Mouse (Mus musculus) kidney, embryonic 14.5 days (tissue): Measurements from ENCODE around the gene Pitpnc1. TPM values are rescaled to one million over a fixed set of nuclear protein-coding genes. Genes with fewer than 3 reads are reported as not detected.

Source experiments
- ATAC-seq: fragments of 200-750 bp; cut with Nextera tagmentation; 2 replicates; pipeline ENCODE4 v1.8.0; 2017; ENCODE audit warnings: moderate number of reproducible peaks, mild to moderate bottlenecking, moderate TSS enrichment, moderate library complexity; ENCODE audit not compliant: low FRiP score, low TSS enrichment
- H3K27ac ChIP-seq: fragments of 300-500 bp; sonication (generic); 2 replicates; pipeline ENCODE4 v1.5.1; 2014; ENCODE audit warnings: low read depth, mild to moderate bottlenecking, low read length, moderate library complexity, mixed read lengths
- H3K27me3 ChIP-seq: fragments of 300-500 bp; sonication (generic); 2 replicates; pipeline ENCODE4 v1.6.1; 2014; ENCODE audit warnings: mild to moderate bottlenecking, low read length; ENCODE audit not compliant: control insufficient read depth, insufficient read depth
- H3K36me3 ChIP-seq: fragments of 300-500 bp; sonication (generic); 2 replicates; pipeline ENCODE4 v1.6.1; 2014; ENCODE audit warnings: low read length, mixed read lengths; ENCODE audit not compliant: control insufficient read depth, insufficient read depth
- H3K4me1 ChIP-seq: fragments of 300-500 bp; sonication (generic); 2 replicates; pipeline ENCODE4 v1.6.1; 2014; ENCODE audit warnings: low read length, mixed read lengths; ENCODE audit not compliant: control insufficient read depth, insufficient read depth
- H3K4me2 ChIP-seq: fragments of 300-500 bp; sonication (generic); replicated peaks from 2 replicates; pipeline ENCODE4 v1.6.1; 2014; ENCODE audit warnings: low read depth, mild to moderate bottlenecking, low read length
- H3K4me3 ChIP-seq: fragments of 300-500 bp; sonication (generic); 2 replicates; pipeline ENCODE4 v1.5.1; 2014; ENCODE audit warnings: mild to moderate bottlenecking, low read length
- H3K9ac ChIP-seq: fragments of 300-500 bp; sonication (generic); 2 replicates; pipeline ENCODE4 v1.6.1; 2014; ENCODE audit warnings: low read depth, mild to moderate bottlenecking, low read length, moderate library complexity
- H3K9me3 ChIP-seq: fragments of 300-500 bp; sonication (generic); 2 replicates; pipeline ENCODE4 v1.6.1; 2016; ENCODE audit warnings: low read length; ENCODE audit not compliant: control insufficient read depth
- WGBS: fragments of 180-500 bp; shearing (Covaris S2); extraction: QIAGEN DNeasy Blood & Tissue Kit; methylation state at CpG from one replicate; pipeline ENCODE4 v1.1.7; 2014; 5-methylcytosine and 5-hydroxymethylcytosine counted together
- polyA plus RNA-seq: library from polyadenylated mRNA; unstranded; fragments of >200 nt; fragmentation: Nextera tagmentation; extraction: Ambion mirVana; gene quantifications from 2 replicates; pipeline ENCODE4 v1.2.1, GENCODE M21; 2014

The Pitpnc1 gene
- polyA plus RNA-seq, 1 experiment from 2014 or later: 19.4 TPM

GRCm38 (mm10) chr11:107287215-107288185 is 183.0 kb downstream of the Pitpnc1 start:
- no peaks in the 10 kb centered on the region for H3K36me3 ChIP-seq
- H3K4me2 ChIP-seq: no peak overlapping the region
- peaks cover 5% of the 10 kb centered on the region; the same call in 1 of the 2 replicates for H3K9me3 ChIP-seq
- no peak for ATAC-seq
- WGBS: 85% methylated on average over 11 of the region's 11 CpGs
- H3K4me3 ChIP-seq: no peak overlapping the region
- no peak overlapping the region for H3K27ac ChIP-seq
- H3K4me1 ChIP-seq: no peaks in the 10 kb centered on the region
- H3K27me3 ChIP-seq: no peaks in the 10 kb centered on the region
- H3K9ac ChIP-seq: no peak overlapping the region

- H3K4me2 ChIP-seq: no peak overlapping the region
- ATAC-seq: no peak
- no peaks in the 10 kb centered on the region for H3K4me1 ChIP-seq
- no peaks in the 10 kb centered on the region for H3K36me3 ChIP-seq
- H3K9ac ChIP-seq: no peak overlapping the region
- H3K27me3 ChIP-seq: no peaks in the 10 kb centered on the region
- 55% methylated on average over 7 of the region's 7 CpGs for whole genome bisulfite sequencing
- no peak overlapping the region for H3K4me3 ChIP-seq
- peaks cover 5% of the 10 kb centered on the region; the same call in 1 of the 2 replicates for H3K9me3 ChIP-seq
- no peak overlapping the region for H3K27ac ChIP-seq
These were observed 184.8 kb downstream of the Pitpnc1 start for GRCm38 (mm10) chr11:107285731-107286130.

- H3K9me3 ChIP-seq: no peaks in the 10 kb centered on the region
- 99% methylated on average over 3 of the region's 3 CpGs for WGBS
- no peak overlapping the region for H3K4me3 ChIP-seq
- no peak overlapping the region for H3K27ac ChIP-seq
- H3K36me3 ChIP-seq: no peaks in the 10 kb centered on the region
- no peaks in the 10 kb centered on the region for H3K27me3 ChIP-seq
- H3K9ac ChIP-seq: no peak overlapping the region
- H3K4me2 ChIP-seq: no peak overlapping the region
- no peaks in the 10 kb centered on the region for H3K4me1 ChIP-seq
- no peak for ATAC-seq
These were observed 186.9 kb downstream of the Pitpnc1 start for GRCm38 (mm10) chr11:107283632-107284031.

GRCm38 (mm10) chr11:107282481-107282880 is 188.0 kb downstream of the Pitpnc1 start:
- Histone ChIP-seq H3K4me2 (no peak overlapping the region), H3K27ac (no peak overlapping the region), H3K9ac (no peak overlapping the region), H3K36me3 (no peaks in the 10 kb centered on the region), H3K9me3 (no peaks in the 10 kb centered on the region), H3K27me3 (no peaks in the 10 kb centered on the region), H3K4me1 (no peaks in the 10 kb centered on the region), H3K4me3 (no peak overlapping the region)
- no peak for ATAC-seq
- 93% methylated on average over 7 of the region's 7 CpGs for WGBS

GRCm38 (mm10) chr11:107279258-107279657 is 191.2 kb downstream of the Pitpnc1 start:
- WGBS: 5% methylated on average over 8 of the region's 8 CpGs
- Histone ChIP-seq H3K9me3 (no peaks in the 10 kb centered on the region), H3K27ac (no peak overlapping the region), H3K27me3 (no peaks in the 10 kb centered on the region), H3K4me3 (no peak overlapping the region), H3K9ac (no peak overlapping the region), H3K36me3 (no peaks in the 10 kb centered on the region), H3K4me1 (no peaks in the 10 kb centered on the region), H3K4me2 (no peak overlapping the region)
- ATAC-seq: no peak

- WGBS: 56% methylated on average over 7 of the region's 7 CpGs
These were observed 193.6 kb downstream of the Pitpnc1 start for GRCm38 (mm10) chr11:107276898-107277297.

GRCm38 (mm10) chr11:107276337-107276736 is 194.2 kb downstream of the Pitpnc1 start:
- H3K4me3 ChIP-seq: no peak overlapping the region
- H3K27ac ChIP-seq: no peak overlapping the region
- no peaks in the 10 kb centered on the region; the same call in 1 of the 2 replicates for H3K4me1 ChIP-seq
- H3K9ac ChIP-seq: no peak overlapping the region
- no peak overlapping the region for H3K4me2 ChIP-seq
- H3K36me3 ChIP-seq: no peaks in the 10 kb centered on the region
- 69% methylated on average over 3 of the region's 3 CpGs for WGBS
- no peaks in the 10 kb centered on the region for H3K27me3 ChIP-seq
- no peaks in the 10 kb centered on the region for H3K9me3 ChIP-seq
- no peak for ATAC-seq

More at GRCm38 (mm10) chr11:107276898-107277297, 193.6 kb downstream of the Pitpnc1 start:
- Histone ChIP-seq H3K4me3 (no peak overlapping the region), H3K9me3 (no peaks in the 10 kb centered on the region), H3K36me3 (no peaks in the 10 kb centered on the region), H3K27ac (no peak overlapping the region), H3K4me2 (no peak overlapping the region), H3K27me3 (no peaks in the 10 kb centered on the region), H3K9ac (no peak overlapping the region), H3K4me1 (no peaks in the 10 kb centered on the region; the same call in 1 of the 2 replicates)
- ATAC-seq: no peak

- 28% methylated on average over 6 of the region's 6 CpGs for WGBS
- H3K4me1 ChIP-seq: no peaks in the 10 kb centered on the region; the same call in 1 of the 2 replicates
- peak; percentile 76; the same call in 1 of the 2 replicates for ATAC-seq
- no peak overlapping the region for H3K4me3 ChIP-seq
- H3K9me3 ChIP-seq: no peaks in the 10 kb centered on the region
- H3K9ac ChIP-seq: no peak overlapping the region
- no peaks in the 10 kb centered on the region for H3K36me3 ChIP-seq
- H3K27ac ChIP-seq: no peak overlapping the region
- H3K4me2 ChIP-seq: no peak overlapping the region
- no peaks in the 10 kb centered on the region for H3K27me3 ChIP-seq
These were observed 194.6 kb downstream of the Pitpnc1 start for GRCm38 (mm10) chr11:107275902-107276301.

- Histone ChIP-seq H3K36me3 (no peaks in the 10 kb centered on the region), H3K4me3 (no peak overlapping the region), H3K9ac (no peak overlapping the region), H3K4me1 (no peaks in the 10 kb centered on the region; the same call in 1 of the 2 replicates), H3K9me3 (no peaks in the 10 kb centered on the region), H3K27me3 (no peaks in the 10 kb centered on the region), H3K27ac (no peak overlapping the region), H3K4me2 (no peak overlapping the region)
- ATAC-seq: no peak
- WGBS: 54% methylated on average over 9 of the region's 9 CpGs
These were observed 196.3 kb downstream of the Pitpnc1 start for GRCm38 (mm10) chr11:107274206-107274605.
